Mouse (Mus musculus): ENCODE data around the gene Traf3ip2. TPM values are rescaled to one million over a fixed set of nuclear protein-coding genes. Genes with fewer than 3 reads are reported as not detected.
A peak's percentile ranks its signal among the peaks of the same experiment; 100 is the strongest.

The Traf3ip2 gene
- polyA plus RNA-seq, 1 experiment from 2014 or later, result 4.1 TPM

DNA sequence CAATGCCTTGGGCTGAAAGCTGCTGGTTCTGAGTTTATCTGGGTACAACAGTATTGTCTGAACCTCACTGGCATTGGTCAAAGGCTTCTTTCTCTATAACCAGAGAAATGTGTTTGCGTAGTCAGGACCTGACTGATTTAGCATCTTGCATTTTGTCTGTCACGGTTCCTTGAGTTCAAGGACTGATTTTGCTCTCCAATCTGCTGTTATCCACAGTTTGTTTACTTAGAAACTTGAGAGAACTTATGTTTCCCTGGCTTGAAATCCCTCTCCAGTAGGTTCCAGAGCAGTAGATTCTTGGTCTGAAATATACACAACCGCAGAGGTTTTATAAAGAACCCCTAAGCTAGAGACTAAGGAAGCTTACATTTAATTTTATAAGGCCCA is 47.5 kb downstream of the Traf3ip2 start:
- Histone ChIP-seq H3K27me3 (no peaks in the 10 kb centered on the region), H3K27ac (peak overlapping the region; percentile 94), H3K4me2 (replicated peaks) (peak overlapping the region; percentile 14; the same call in 1 of the 2 replicates), H3K4me1 (replicated peaks) (peaks cover 40% of the 10 kb centered on the region), H3K4me3 (replicated peaks) (no peak overlapping the region), H3K36me3 (no peaks in the 10 kb centered on the region; the same call in 1 of the 2 replicates), H3K9ac (replicated peaks) (peak overlapping the region; percentile 34; the same call in 1 of the 2 replicates), H3K9me3 (no peaks in the 10 kb centered on the region)
- 48% methylated on average over 3 of the region's 3 CpGs for WGBS
- no peak for ATAC-seq

GRCm38 (mm10) chr10:39660698-39661097 is 48.0 kb downstream of the Traf3ip2 start:
- Histone ChIP-seq H3K27ac (peak overlapping the region; percentile 94), H3K4me3 (replicated peaks) (no peak overlapping the region), H3K9me3 (no peaks in the 10 kb centered on the region), H3K9ac (replicated peaks) (no peak overlapping the region), H3K27me3 (no peaks in the 10 kb centered on the region), H3K36me3 (no peaks in the 10 kb centered on the region; the same call in 1 of the 2 replicates), H3K4me2 (replicated peaks) (no peak overlapping the region), H3K4me1 (replicated peaks) (peaks cover 41% of the 10 kb centered on the region)
- 37% methylated on average over 5 of the region's 5 CpGs for WGBS
- ATAC-seq, result no peak

DNA sequence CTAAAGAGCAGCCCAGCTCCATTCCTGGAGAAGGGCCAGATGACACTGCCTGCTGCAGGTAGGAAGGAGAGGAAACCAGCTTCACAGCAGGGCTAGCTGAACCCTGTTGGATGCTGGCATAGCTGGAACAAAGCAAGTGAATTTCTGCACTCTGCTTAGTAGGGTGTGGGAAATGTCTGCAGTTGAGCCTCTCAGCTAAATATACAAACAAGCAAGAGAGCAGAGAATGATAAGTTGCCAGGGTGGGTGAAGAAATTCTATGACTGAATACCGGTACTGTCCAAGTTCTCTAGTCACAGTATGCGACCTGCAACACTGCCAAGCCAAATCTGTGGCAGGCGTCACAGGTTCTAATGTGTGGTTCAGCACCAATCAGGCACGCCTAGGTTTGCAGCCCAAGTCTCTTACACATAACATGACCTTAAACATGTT is 52.4 kb downstream of the Traf3ip2 start:
- Histone ChIP-seq H3K27me3 (no peaks in the 10 kb centered on the region), H3K9ac (replicated peaks) (no peak overlapping the region), H3K4me3 (replicated peaks) (no peak overlapping the region), H3K9me3 (no peaks in the 10 kb centered on the region), H3K4me1 (replicated peaks) (peaks cover 17% of the 10 kb centered on the region), H3K27ac (no peak overlapping the region), H3K36me3 (no peaks in the 10 kb centered on the region; the same call in none of the 2 replicates), H3K4me2 (replicated peaks) (no peak overlapping the region)
- ATAC-seq, result 0 out of 2 replicates have a peak, but pooled peaks have one; percentile 20
- 85% methylated on average over 4 of the region's 4 CpGs for WGBS

DNA sequence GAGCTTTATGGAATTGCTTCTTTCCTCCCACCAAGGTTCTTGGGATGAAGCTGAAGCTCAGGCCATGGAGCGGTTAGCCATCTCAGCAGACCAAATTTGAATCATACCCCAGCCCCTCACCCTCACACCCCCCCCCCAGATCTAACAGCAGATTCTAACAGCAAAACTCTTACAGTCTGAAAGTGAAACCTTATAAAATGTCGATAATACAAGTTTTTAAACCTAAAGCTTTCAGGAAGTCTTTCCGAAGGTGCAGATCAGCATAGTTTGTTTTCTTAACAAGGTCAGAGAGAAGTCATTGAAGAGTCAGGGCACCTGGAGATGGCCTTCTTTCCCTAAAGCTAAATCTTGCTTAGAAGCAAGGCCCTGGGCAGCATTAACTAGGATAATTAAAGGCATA is 53.3 kb downstream of the Traf3ip2 start:
- Histone ChIP-seq H3K4me3 (replicated peaks) (no peak overlapping the region), H3K9ac (replicated peaks) (no peak overlapping the region), H3K4me1 (replicated peaks) (peaks cover 7% of the 10 kb centered on the region), H3K36me3 (peaks cover 3% of the 10 kb centered on the region), H3K27me3 (no peaks in the 10 kb centered on the region), H3K4me2 (replicated peaks) (no peak overlapping the region), H3K27ac (no peak overlapping the region), H3K9me3 (no peaks in the 10 kb centered on the region)
- 74% methylated on average over 3 of the region's 3 CpGs for WGBS
- no peak for ATAC-seq

GRCm38 (mm10) chr10:39671451-39671850 is 58.7 kb downstream of the Traf3ip2 start:
- H3K36me3 ChIP-seq, result peaks cover 3% of the 10 kb centered on the region; the same call in 1 of the 2 replicates

GRCm38 (mm10) chr10:39672547-39673051 is 59.9 kb downstream of the Traf3ip2 start:
- 3% methylated on average over 4 of the region's 4 CpGs for WGBS
- peak; percentile 94 for ATAC-seq
- Histone ChIP-seq H3K9me3 (no peaks in the 10 kb centered on the region), H3K4me3 (replicated peaks) (no peak overlapping the region), H3K36me3 (peaks cover 3% of the 10 kb centered on the region; the same call in 1 of the 2 replicates), H3K4me1 (replicated peaks) (peaks cover 41% of the 10 kb centered on the region), H3K27ac (peak overlapping the region; percentile 66), H3K27me3 (no peaks in the 10 kb centered on the region), H3K4me2 (replicated peaks) (0 out of 2 replicates have a peak overlapping the region, but pooled peaks have one; percentile 4), H3K9ac (replicated peaks) (0 out of 2 replicates have a peak overlapping the region, but pooled peaks have one; percentile 29)

More at GRCm38 (mm10) chr10:39671451-39671850, 58.7 kb downstream of the Traf3ip2 start:
- peaks cover 41% of the 10 kb centered on the region for H3K4me1 ChIP-seq (replicated peaks)
- H3K9ac ChIP-seq (replicated peaks), result no peak overlapping the region
- no peak for ATAC-seq
- H3K4me2 ChIP-seq (replicated peaks), result no peak overlapping the region
- H3K27ac ChIP-seq, result 0 out of 2 replicates have a peak overlapping the region, but pooled peaks have one; percentile 26
- H3K4me3 ChIP-seq (replicated peaks), result no peak overlapping the region
- WGBS, result 89% methylated on average over 1 of the region's 1 CpGs
- no peaks in the 10 kb centered on the region for H3K27me3 ChIP-seq
- no peaks in the 10 kb centered on the region for H3K9me3 ChIP-seq

GRCm38 (mm10) chr10:39674106-39674505 is 61.4 kb downstream of the Traf3ip2 start:
- no peak overlapping the region for H3K27ac ChIP-seq
- no peak overlapping the region for H3K4me3 ChIP-seq (replicated peaks)
- no peak for ATAC-seq

GRCm38 (mm10) chr10:39674766-39675165 is 62.0 kb downstream of the Traf3ip2 start:
- 0 out of 2 replicates have a peak, but pooled peaks have one; percentile 15 for ATAC-seq
- H3K4me3 ChIP-seq (replicated peaks), result no peak overlapping the region
- peaks cover 41% of the 10 kb centered on the region for H3K4me1 ChIP-seq (replicated peaks)
- no peak overlapping the region for H3K9ac ChIP-seq (replicated peaks)
- no peaks in the 10 kb centered on the region for H3K27me3 ChIP-seq
- H3K9me3 ChIP-seq, result no peaks in the 10 kb centered on the region
- H3K36me3 ChIP-seq, result peaks cover 3% of the 10 kb centered on the region; the same call in 1 of the 2 replicates
- H3K4me2 ChIP-seq (replicated peaks), result no peak overlapping the region
- H3K27ac ChIP-seq, result peak overlapping the region; percentile 56
- 9% methylated on average over 3 of the region's 3 CpGs for WGBS

More at GRCm38 (mm10) chr10:39674106-39674505, 61.4 kb downstream of the Traf3ip2 start:
- Histone ChIP-seq H3K4me2 (replicated peaks) (no peak overlapping the region), H3K9ac (replicated peaks) (no peak overlapping the region), H3K9me3 (no peaks in the 10 kb centered on the region), H3K36me3 (peaks cover 3% of the 10 kb centered on the region; the same call in 1 of the 2 replicates), H3K27me3 (no peaks in the 10 kb centered on the region), H3K4me1 (replicated peaks) (peaks cover 41% of the 10 kb centered on the region)
- 32% methylated on average over 3 of the region's 3 CpGs for whole genome bisulfite sequencing

DNA sequence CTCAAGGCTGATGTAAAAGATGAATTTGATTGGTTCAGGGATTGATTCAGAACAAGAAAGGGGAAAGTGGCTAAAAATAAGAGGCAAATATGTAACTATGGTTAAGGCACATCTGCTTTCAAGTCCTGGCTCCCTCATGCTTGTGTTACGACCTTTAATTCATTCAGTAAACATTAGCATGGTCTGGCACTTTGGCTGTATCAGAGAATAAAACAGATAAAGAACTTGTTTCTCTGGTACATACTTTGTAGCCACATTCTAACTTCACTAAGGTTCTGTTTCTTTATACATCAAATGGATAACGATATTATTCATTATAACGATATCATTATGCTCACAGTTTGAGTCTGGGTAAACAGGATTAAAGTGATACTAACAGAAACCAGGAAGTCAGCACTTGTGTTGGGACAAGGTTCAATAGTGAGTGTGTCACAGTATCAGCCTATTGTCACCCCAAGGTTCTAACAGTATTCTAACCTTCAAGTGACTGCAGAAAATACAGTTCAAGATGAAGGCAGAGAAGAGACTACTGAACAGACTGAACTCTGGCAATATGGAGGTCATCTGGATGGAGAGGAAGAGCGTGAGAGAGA is 65.6 kb downstream of the Traf3ip2 start:
- peaks cover 22% of the 10 kb centered on the region for H3K4me1 ChIP-seq (replicated peaks)
- no peak overlapping the region for H3K4me3 ChIP-seq (replicated peaks)
- H3K9me3 ChIP-seq, result no peaks in the 10 kb centered on the region
- no peak overlapping the region for H3K9ac ChIP-seq (replicated peaks)
- H3K27me3 ChIP-seq, result no peaks in the 10 kb centered on the region
- 92% methylated on average over 4 of the region's 4 CpGs for WGBS
- no peak overlapping the region for H3K27ac ChIP-seq
- ATAC-seq, result no peak
- H3K36me3 ChIP-seq, result peaks cover 9% of the 10 kb centered on the region
- no peak overlapping the region for H3K4me2 ChIP-seq (replicated peaks)

GRCm38 (mm10) chr10:39681014-39681413 is 68.3 kb downstream of the Traf3ip2 start:
- no peak overlapping the region for H3K4me2 ChIP-seq (replicated peaks)
- 88% methylated on average over 4 of the region's 4 CpGs for WGBS
- peaks cover 9% of the 10 kb centered on the region for H3K36me3 ChIP-seq
- no peak for ATAC-seq
- no peaks in the 10 kb centered on the region for H3K27me3 ChIP-seq
- H3K27ac ChIP-seq, result no peak overlapping the region
- H3K9ac ChIP-seq (replicated peaks), result no peak overlapping the region
- no peaks in the 10 kb centered on the region for H3K9me3 ChIP-seq
- H3K4me3 ChIP-seq (replicated peaks), result no peak overlapping the region
- H3K4me1 ChIP-seq (replicated peaks), result peaks cover 5% of the 10 kb centered on the region; the same call in 1 of the 2 replicates

- ATAC-seq, result no peak
- H3K4me2 ChIP-seq (replicated peaks), result no peak overlapping the region
- no peak overlapping the region for H3K4me3 ChIP-seq (replicated peaks)
- WGBS, result 94% methylated on average over 2 of the region's 2 CpGs
- peaks cover 9% of the 10 kb centered on the region for H3K36me3 ChIP-seq
- H3K27me3 ChIP-seq, result no peaks in the 10 kb centered on the region
- peaks cover 5% of the 10 kb centered on the region; the same call in 1 of the 2 replicates for H3K4me1 ChIP-seq (replicated peaks)
- no peaks in the 10 kb centered on the region for H3K9me3 ChIP-seq
- no peak overlapping the region for H3K9ac ChIP-seq (replicated peaks)
- H3K27ac ChIP-seq, result no peak overlapping the region
Observed at GRCm38 (mm10) chr10:39682556-39682955, 69.8 kb downstream of the Traf3ip2 start.

GRCm38 (mm10) chr10:39683481-39683880 is 70.7 kb downstream of the Traf3ip2 start:
- H3K4me3 ChIP-seq (replicated peaks), result no peak overlapping the region

More at GRCm38 (mm10) chr10:39683481-39683880, 70.7 kb downstream of the Traf3ip2 start:
- Histone ChIP-seq H3K9ac (replicated peaks) (no peak overlapping the region), H3K9me3 (no peaks in the 10 kb centered on the region), H3K36me3 (peaks cover 9% of the 10 kb centered on the region), H3K4me1 (replicated peaks) (peaks cover 5% of the 10 kb centered on the region; the same call in 1 of the 2 replicates), H3K4me2 (replicated peaks) (no peak overlapping the region), H3K27ac (no peak overlapping the region), H3K27me3 (no peaks in the 10 kb centered on the region)
- no peak for ATAC-seq
- 84% methylated on average over 2 of the region's 2 CpGs for WGBS

Measured in midbrain, embryonic 13.5 days (tissue).